Mouse (Mus musculus) stomach, embryonic 14.5 days (tissue): Measurements from ENCODE around the gene Hoxc9. TPM values are rescaled to one million over a fixed set of nuclear protein-coding genes. Genes with fewer than 3 reads are reported as not detected.

Source experiments
- ATAC-seq: fragments of 200-750 bp; cut with Nextera tagmentation; 2 replicates; pipeline ENCODE4 v1.8.0; 2017; ENCODE audit warnings: low read depth, moderate TSS enrichment; ENCODE audit not compliant: insufficient number of reproducible peaks, insufficient read depth, low FRiP score
- H3K27ac ChIP-seq: fragments of 300-500 bp; sonication (generic); 2 replicates; pipeline ENCODE4 v1.5.1; 2014; ENCODE audit warnings: mild to moderate bottlenecking, low read length, moderate library complexity, mixed read lengths
- H3K27me3 ChIP-seq: fragments of 300-500 bp; sonication (generic); 2 replicates; pipeline ENCODE4 v1.6.1; 2014; ENCODE audit warnings: low read length, control low read depth, mixed read lengths; ENCODE audit not compliant: control insufficient read depth, insufficient read depth
- H3K36me3 ChIP-seq: fragments of 300-500 bp; sonication (generic); 2 replicates; pipeline ENCODE4 v1.6.1; 2014; ENCODE audit warnings: mild to moderate bottlenecking, control low read depth, low read length, moderate library complexity, mixed read lengths; ENCODE audit not compliant: control insufficient read depth, insufficient read depth
- H3K4me1 ChIP-seq: fragments of 300-500 bp; sonication (generic); 2 replicates; pipeline ENCODE4 v1.6.1; 2014; ENCODE audit warnings: low read length, control low read depth, mixed read lengths; ENCODE audit not compliant: control insufficient read depth, insufficient read depth
- H3K4me2 ChIP-seq: fragments of 300-500 bp; sonication (generic); replicated peaks from 2 replicates; pipeline ENCODE4 v1.6.1; 2014; ENCODE audit warnings: low read depth, low read length, control low read depth
- H3K4me3 ChIP-seq: fragments of 300-500 bp; sonication (generic); 2 replicates; pipeline ENCODE4 v1.5.1; 2014; ENCODE audit warnings: low read depth, low read length, control low read depth
- H3K9ac ChIP-seq: fragments of 300-500 bp; sonication (generic); replicated peaks from 2 replicates; pipeline ENCODE4 v1.6.1; 2014; ENCODE audit warnings: low read depth, mild to moderate bottlenecking, control low read depth, low read length, moderate library complexity, mixed read lengths
- H3K9me3 ChIP-seq: fragments of 300-500 bp; sonication (generic); 2 replicates; pipeline ENCODE4 v1.6.1; 2016; ENCODE audit warnings: low read depth, low read length, control low read depth; ENCODE audit not compliant: control insufficient read depth
- WGBS: fragments of 180-500 bp; shearing (Covaris S2); extraction: QIAGEN DNeasy Blood & Tissue Kit; methylation state at CpG from one replicate; pipeline ENCODE4 v1.1.7; 2014; 5-methylcytosine and 5-hydroxymethylcytosine counted together
- polyA plus RNA-seq: library from polyadenylated mRNA; unstranded; fragments of >200 nt; fragmentation: Nextera tagmentation; extraction: Ambion mirVana; gene quantifications from 2 replicates; pipeline ENCODE4 v1.2.1, GENCODE M21; 2014

Gene Hoxc9
- polyA plus RNA-seq, 1 experiment from 2014 or later: not detected

GRCm38 (mm10) chr15:102939256-102940155 lies 36.7 kb upstream of the Hoxc9 start:
- no peak overlapping the region for H3K9ac ChIP-seq
- H3K9me3 ChIP-seq: no peaks in the 10 kb centered on the region
- no peak overlapping the region for H3K4me3 ChIP-seq
- H3K27me3 ChIP-seq: peaks cover 87% of the 10 kb centered on the region
- 3% methylated on average over 34 of the region's 34 CpGs for WGBS
- H3K36me3 ChIP-seq: no peaks in the 10 kb centered on the region
- no peak for ATAC-seq
- no peaks in the 10 kb centered on the region for H3K4me1 ChIP-seq
- H3K4me2 ChIP-seq: no peak overlapping the region
- H3K27ac ChIP-seq: no peak overlapping the region

GRCm38 (mm10) chr15:102942739-102943467 lies 33.3 kb upstream of the Hoxc9 start:
- Histone ChIP-seq H3K27ac (no peak overlapping the region), H3K9me3 (no peaks in the 10 kb centered on the region), H3K4me2 (0 out of 2 replicates have a peak overlapping the region, but pooled peaks have one; percentile 17), H3K9ac (no peak overlapping the region), H3K27me3 (peaks cover 82% of the 10 kb centered on the region), H3K36me3 (no peaks in the 10 kb centered on the region), H3K4me1 (no peaks in the 10 kb centered on the region), H3K4me3 (no peak overlapping the region; the same call in 1 of the 2 replicates)
- no peak for ATAC-seq
- under 1% methylated on average over 46 of the region's 53 CpGs for WGBS

- Histone ChIP-seq H3K36me3 (no peaks in the 10 kb centered on the region), H3K9ac (no peak overlapping the region), H3K4me1 (no peaks in the 10 kb centered on the region), H3K27ac (no peak overlapping the region), H3K4me3 (no peak overlapping the region), H3K9me3 (no peaks in the 10 kb centered on the region), H3K4me2 (no peak overlapping the region), H3K27me3 (peaks cover 83% of the 10 kb centered on the region)
- ATAC-seq: no peak
- WGBS: 5% methylated on average over 5 of the region's 5 CpGs
Observed at GRCm38 (mm10) chr15:102943468-102943813, 32.8 kb upstream of the Hoxc9 start.

DNA sequence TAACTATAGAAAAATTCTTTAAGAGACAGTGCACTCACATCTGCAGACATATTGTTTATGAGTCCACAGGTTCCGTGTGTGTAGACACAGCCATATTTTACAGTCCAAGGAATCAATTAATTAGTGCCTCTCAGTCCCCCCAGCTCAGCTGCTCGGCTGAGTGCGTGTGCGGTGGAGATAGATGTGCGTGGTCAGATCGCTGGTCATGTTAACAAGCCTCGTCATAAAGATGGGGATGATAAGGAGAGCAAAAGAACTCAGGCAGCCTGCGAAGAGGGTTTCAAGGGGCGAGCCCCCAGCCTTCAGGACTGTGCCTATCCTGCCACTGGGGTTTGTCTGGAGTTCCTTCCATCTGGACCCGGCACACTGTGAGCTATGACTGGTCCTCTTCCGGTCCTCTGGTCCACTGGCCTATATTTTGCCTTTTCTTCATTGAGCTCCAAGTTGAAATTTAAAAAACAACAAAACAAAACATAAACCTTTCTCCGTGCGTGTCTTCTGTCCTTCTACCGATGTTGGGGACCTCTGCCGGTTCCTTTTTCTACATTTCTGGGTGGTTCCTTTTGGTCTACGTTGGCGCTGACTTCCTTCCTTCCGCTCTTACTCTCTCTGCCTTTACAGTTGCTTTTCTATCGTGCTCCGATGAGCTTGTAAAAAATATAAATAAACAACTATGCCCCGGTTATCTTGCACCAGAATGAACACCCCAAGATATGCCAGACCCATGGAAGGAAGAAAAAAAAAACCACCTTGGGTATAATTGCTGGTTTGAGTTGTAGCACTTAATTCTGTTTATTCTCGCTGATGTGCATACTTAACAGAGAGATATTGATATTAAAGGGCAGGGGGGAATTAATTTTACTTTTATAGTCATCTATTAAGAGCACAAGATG lies 30.8 kb upstream of the Hoxc9 start:
- H3K4me1 ChIP-seq: no peaks in the 10 kb centered on the region
- no peaks in the 10 kb centered on the region for H3K36me3 ChIP-seq
- ATAC-seq: no peak
- H3K27me3 ChIP-seq: peaks cover 80% of the 10 kb centered on the region
- 12% methylated on average over 22 of the region's 22 CpGs for WGBS
- H3K9me3 ChIP-seq: no peaks in the 10 kb centered on the region
- no peak overlapping the region for H3K9ac ChIP-seq
- no peak overlapping the region for H3K4me3 ChIP-seq
- H3K4me2 ChIP-seq: no peak overlapping the region
- H3K27ac ChIP-seq: no peak overlapping the region

GRCm38 (mm10) chr15:102947276-102947675 lies 29.0 kb upstream of the Hoxc9 start:
- Histone ChIP-seq H3K4me2 (no peak overlapping the region), H3K9ac (no peak overlapping the region), H3K27ac (no peak overlapping the region), H3K27me3 (peaks cover 78% of the 10 kb centered on the region), H3K4me1 (no peaks in the 10 kb centered on the region), H3K4me3 (no peak overlapping the region), H3K36me3 (no peaks in the 10 kb centered on the region), H3K9me3 (no peaks in the 10 kb centered on the region)
- WGBS: 1% methylated on average over 9 of the region's 9 CpGs
- ATAC-seq: no peak

- ATAC-seq: no peak
- H3K27me3 ChIP-seq: peaks cover 82% of the 10 kb centered on the region
- WGBS: 16% methylated on average over 2 of the region's 2 CpGs
- H3K4me1 ChIP-seq: no peaks in the 10 kb centered on the region
- H3K27ac ChIP-seq: no peak overlapping the region
- H3K4me3 ChIP-seq: no peak overlapping the region
- H3K9ac ChIP-seq: no peak overlapping the region
- H3K4me2 ChIP-seq: no peak overlapping the region
- no peaks in the 10 kb centered on the region for H3K36me3 ChIP-seq
- H3K9me3 ChIP-seq: no peaks in the 10 kb centered on the region
Observed at GRCm38 (mm10) chr15:102948842-102949241, 27.4 kb upstream of the Hoxc9 start.

DNA sequence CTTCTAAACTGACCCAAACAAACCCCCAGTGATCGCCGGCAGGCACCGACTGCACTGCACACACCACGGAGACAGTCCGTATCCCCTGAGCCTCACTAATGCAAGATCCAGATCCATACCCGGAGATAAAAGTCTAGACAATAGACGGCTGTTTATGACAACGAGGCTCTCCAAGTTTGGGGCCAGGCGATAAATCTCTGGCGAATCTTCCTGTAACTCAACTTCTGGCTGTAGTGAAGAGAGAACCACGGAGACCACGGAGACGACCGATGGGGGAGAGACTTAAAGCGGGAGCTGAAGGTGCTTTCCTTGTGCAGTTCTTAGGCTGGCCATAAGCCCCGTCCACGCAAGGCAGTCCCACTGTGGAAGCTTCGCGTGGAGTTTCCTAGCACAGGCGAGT lies 26.5 kb upstream of the Hoxc9 start:
- H3K27me3 ChIP-seq: peaks cover 80% of the 10 kb centered on the region
- no peak overlapping the region for H3K27ac ChIP-seq
- no peaks in the 10 kb centered on the region for H3K9me3 ChIP-seq
- no peak overlapping the region for H3K4me2 ChIP-seq
- no peaks in the 10 kb centered on the region for H3K4me1 ChIP-seq
- H3K4me3 ChIP-seq: no peak overlapping the region
- no peak for ATAC-seq
- no peak overlapping the region for H3K9ac ChIP-seq
- no peaks in the 10 kb centered on the region for H3K36me3 ChIP-seq
- under 1% methylated on average over 20 of the region's 20 CpGs for WGBS

DNA sequence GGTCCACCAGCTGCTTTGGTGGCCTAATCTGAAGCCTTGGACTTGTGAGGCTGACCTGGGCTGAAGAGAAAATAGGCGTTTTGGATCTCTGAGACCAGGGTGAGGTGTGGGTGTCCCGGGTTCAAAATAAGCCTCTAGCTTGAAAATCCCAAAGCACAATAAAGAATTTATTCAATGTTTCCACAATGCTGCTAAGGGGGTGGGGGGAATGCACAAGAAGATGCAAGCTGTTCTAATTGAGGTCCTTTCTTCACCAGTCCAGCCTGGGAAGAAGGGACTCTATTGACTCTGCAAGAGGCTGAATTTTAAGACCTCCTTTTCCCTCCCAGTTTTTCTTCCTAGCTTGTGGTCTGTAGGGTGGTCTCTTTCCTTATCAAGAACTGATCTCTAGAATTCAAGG lies 25.4 kb upstream of the Hoxc9 start:
- ATAC-seq: no peak
- peaks cover 75% of the 10 kb centered on the region for H3K27me3 ChIP-seq
- H3K4me3 ChIP-seq: no peak overlapping the region
- H3K27ac ChIP-seq: no peak overlapping the region
- no peaks in the 10 kb centered on the region for H3K9me3 ChIP-seq
- H3K4me1 ChIP-seq: no peaks in the 10 kb centered on the region
- WGBS: 6% methylated on average over 2 of the region's 2 CpGs
- H3K4me2 ChIP-seq: no peak overlapping the region
- no peak overlapping the region for H3K9ac ChIP-seq
- H3K36me3 ChIP-seq: no peaks in the 10 kb centered on the region
